Mouse (Mus musculus): ENCODE measurements around the gene Bace2. TPM values are rescaled to one million over a fixed set of nuclear protein-coding genes. Genes with fewer than 3 reads are reported as not detected.

Gene Bace2
- total RNA-seq (2023): not detected

DNA sequence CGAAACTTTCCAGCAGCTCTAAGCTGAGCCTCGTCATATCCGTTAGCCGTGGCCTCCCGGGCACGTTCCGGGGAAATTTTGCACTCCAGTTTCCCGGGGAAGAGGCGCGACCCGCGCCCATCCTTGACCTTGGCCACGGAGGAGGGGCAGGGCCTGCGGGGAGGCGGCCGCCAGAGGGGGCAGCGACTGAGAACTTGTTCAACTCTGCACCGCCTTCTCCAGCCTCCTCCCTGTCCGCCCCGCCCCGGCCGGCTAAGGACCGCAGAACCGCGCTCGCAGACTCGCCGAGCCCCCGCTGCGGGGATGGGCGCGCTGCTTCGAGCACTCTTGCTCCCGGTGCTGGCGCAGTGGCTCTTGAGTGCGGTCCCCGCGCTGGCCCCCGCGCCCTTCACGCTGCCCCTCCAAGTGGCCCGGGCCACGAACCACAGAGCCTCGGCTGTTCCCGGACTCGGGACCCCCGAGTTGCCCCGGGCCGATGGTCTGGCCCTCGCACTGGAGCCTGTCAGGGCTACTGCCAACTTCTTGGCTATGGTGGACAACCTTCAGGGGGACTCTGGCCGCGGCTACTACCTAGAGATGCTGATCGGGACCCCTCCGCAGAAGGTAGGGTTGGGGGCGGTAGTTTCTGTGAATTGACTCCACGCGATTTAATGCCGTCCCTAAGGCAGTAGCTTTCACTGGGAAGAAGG is at the start of gene Bace2:
TSS of gene Bace2 (plus strand) at position 244 of the 689 bp plus-strand sequence.

DNA sequence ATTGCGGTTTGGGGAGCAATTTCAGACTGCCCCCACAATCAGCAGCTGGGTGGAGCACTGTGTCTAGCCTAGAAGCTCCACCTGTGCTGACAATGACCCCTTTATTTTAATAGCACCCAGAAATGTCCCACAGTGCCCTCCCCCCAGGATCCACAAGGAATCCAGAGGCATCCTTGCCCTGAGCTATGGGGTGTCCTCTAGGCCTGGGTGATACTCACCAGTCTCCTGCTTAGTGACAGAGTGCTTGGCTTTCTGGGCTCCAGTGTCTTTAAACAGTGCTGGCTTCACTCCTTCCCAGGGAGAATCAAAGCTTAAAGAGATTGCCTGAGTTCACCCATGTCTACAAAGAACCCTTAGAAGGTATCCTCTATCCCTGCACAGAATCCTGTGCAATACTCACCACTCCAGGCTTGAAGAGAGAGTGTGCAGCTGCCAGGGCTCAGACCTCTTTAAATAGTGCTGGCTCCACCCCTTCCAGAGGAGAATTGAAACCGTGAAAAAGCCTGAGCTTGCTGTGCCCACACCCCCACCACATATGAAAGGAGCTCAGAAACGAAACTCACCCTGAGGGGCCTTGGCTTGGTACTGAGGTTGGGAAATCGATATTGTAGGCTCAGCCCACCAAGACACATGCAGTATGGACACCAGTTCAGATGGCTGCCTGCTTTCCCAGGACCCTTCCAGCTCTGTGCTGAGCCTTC is 106.1 kb downstream of the Bace2 start, which contains the start of gene Mx1:
TSS of gene Mx1 (minus strand) at position 427 of the 701 bp plus-strand sequence.

Other genes starting within 250 kb of the Bace2 start
- gene Dscam, start 186.0 kb upstream of the Bace2 start, total RNA-seq (2023): under 1 TPM; 0.44 TPM
- 10 to 100 TPM; 23.7 to 30.4 TPM for gene Mx1, start 106.2 kb downstream of the Bace2 start, total RNA-seq (2023)
- not detected for gene Fam3b, start 158.1 kb downstream of the Bace2 start, total RNA-seq (2023)